Mouse (Mus musculus) urinary bladder, postnatal 36 days (tissue): ENCODE data around the gene Cd96.
A peak's percentile ranks its signal among the peaks of the same experiment; 100 is the strongest.

Experiments used
- DNase-seq, 2 experiments: peaks; one replicate each; pipeline ENCODE4 v3.0.0; 2022; ENCODE audit warnings: low spot score in 2 of 2, mixed read lengths in 1 of 2

Cd96 gene

DNA sequence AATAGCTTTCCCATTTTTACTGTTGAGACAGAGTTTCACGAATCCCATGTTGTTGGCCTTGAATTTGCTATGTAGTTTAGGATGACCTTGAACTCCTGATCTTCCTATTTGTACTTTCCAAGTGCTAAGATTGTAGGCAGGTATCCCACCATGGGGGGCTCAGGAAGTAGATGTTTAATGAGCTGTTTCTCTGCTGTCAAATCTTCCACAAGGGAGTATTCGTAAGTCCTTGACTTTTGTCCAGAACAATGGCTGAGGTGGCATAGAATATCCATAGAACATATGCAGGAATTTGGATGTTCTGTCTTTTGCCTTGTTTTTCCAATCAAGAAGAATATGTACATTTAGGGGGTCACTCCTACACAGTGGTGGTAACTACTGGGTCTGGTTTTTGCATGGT, 73.1 kb downstream of the Cd96 start:
- DNase-seq, result no peak

DNA sequence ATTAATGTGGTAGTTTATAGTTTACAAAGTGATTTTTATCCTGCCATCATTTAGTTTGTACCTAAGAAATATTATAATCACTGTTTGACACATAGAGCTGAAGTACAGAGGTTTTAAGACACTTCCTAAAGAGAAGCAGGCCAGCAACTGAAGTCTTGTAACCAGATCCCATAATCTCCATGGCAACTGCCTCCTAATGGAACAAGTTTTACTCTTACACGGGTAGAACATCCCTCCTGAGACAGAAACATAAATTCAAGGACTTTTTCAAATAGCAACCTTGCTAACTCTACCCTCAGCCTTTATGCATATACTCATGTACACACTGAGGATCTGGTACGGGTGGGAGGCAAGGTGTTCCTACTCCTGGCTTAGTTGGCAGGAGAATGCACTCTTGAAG, 83.8 kb downstream of the Cd96 start:
- DNase-seq, result no peak

DNA sequence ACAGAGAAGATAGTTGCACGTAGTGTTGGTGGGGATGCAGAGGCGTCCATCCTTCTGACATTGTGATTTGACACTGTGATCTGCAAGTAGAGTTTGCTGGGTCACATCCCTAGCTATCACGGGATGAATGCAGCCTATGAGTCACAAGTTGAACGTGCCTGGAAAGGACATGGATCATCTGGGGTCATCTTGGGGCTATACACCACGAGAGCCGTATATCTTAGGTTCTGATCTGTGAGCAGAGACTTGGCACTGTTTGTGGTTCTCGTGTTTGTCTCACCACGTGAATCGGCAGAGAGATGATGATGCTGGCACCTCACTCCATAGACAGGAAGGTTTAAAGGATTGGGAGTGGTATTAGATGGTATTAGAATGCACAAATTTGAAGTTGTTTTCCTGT, 86.2 kb downstream of the Cd96 start:
- DNase-seq, result no peak

DNA sequence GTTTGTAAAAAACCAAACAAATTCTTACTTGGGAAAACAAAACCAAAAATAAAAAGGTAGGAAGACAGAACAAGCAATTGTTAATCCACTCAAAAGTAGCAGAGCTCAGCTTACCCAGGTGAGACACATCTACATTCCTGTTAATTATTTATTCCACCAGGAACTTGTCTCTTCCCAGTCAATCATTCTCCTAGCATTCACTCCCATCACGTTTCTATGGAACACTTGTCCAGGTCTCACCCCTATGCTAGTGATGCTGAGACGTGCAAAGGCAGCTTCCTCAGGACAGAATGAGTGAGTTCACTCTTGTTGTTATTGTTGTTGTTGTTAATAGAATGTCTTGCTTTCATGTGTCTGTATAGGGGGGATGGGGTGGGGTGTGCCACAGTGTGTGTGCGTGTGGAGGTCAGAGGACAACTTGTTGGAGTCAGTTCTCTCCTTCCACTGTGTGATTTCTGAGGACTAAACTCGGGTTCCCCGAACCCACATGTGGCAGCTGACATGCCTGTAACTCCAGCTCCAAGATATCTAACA, 97.0 kb downstream of the Cd96 start:
- DNase-seq, result no peak

DNA sequence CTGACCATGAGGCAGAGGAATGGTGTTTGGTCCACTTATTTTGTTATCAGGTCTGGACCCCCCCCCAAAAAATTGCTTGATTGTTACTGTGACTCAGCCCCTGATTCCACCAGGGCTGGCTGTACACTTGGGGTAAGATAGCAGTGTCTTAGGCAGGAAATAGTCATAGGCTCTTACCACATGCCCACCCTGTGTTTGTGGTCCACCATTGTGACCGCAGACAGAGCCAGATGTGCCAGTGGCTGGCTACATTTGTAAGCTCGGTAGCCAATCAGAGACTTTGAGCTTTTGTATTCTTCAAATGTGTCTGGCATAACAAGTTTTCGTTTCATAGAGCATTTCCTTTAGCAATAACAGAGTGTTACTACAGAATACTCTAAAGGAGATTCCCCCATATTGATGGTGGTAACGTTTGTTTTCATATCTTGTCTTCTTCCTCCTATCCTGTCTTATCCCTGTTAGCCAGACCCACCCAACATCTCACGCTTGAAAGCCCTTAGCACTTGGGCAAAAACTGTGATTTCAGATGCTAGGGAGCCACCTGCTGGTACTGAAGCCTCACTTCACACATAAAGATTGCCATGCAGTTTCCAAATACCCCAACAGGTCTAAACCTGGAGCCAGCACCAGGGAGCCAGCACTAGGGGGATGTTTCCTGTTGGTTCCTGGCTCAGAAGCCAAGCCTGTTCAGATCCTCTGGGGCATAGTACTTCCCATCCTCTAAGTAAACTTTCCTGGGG, 97.7 kb downstream of the Cd96 start:
- peak; percentile 29 to 40 for DNase-seq

DNA sequence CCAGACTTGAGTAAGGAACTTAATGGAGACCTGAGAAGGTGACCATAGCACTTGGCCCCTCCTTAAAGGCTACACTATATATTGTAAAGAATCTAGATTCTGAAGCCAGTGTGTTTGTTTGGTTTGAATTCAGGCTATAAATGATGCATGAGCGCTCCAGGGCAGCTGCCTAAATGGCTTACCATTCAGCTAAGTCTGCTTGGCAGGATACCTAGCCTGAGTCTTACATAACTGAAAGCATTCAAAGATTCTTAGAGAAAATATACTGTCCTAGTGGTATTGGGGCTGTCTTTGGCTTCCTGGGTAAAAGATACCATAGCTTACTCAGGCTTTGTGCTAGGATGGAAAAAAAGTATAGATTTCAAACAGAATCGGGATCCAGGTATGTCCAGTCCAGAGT, 98.7 kb downstream of the Cd96 start:
- DNase-seq, result no peak

DNA sequence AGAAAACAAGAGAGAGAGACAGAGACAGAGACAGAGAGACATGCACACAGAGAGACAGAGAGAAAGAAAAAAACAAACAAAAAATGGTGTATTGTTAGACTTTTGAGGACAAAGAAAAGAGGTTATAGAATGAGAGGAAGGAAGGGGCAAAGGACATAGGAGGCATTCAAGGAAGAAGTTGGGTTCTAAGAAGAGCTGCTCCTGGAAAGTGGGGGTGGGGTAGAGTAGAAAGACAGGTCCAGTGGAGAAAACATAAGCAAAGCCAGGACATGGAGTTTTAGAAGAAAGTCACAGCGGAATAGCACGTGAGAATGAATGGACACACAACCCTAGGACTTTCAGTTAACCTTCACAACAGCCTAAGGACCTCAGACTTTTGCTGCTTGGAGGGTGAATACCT, 99.7 kb downstream of the Cd96 start:
- no peak for DNase-seq

DNA sequence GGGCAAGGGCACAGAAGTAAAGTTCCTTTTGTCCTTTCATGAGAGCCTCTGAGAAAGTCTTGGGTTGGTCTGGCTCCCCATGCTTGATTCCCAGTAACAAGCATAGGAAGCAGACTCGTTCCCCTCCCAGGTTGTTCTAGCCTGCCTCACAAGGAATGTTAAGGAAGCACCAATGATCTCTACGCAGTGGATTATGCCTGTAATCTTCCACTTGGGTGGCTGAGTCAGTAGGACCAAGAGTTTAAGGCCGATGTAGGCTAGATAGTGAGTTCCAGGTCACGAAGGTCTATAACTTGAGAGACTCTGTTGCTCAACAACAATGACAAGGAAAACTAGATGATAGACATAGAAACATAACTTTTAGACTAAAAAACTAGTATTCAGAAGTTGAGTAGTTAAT, 100.3 kb downstream of the Cd96 start:
- DNase-seq, result no peak

DNA sequence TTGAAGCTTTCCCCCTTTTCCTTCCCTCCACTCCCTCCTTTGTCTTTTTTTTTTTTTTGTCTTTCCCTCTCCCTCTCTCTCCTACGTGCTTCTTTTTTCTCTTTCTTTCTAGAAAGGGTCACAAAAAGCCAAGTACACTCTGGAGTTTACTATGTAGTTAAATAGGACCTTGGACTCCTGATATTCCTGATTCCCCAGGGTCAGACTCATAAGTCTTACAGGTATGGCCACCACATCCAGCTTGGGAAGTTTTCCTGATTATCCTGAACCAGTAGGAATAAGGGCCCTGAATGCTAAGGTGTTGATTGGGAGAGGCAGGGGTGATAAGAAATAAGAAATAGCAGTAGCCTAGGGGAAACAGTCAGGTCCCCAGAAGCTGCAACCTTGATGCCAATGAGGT, 100.7 kb downstream of the Cd96 start:
- no peak for DNase-seq

DNA sequence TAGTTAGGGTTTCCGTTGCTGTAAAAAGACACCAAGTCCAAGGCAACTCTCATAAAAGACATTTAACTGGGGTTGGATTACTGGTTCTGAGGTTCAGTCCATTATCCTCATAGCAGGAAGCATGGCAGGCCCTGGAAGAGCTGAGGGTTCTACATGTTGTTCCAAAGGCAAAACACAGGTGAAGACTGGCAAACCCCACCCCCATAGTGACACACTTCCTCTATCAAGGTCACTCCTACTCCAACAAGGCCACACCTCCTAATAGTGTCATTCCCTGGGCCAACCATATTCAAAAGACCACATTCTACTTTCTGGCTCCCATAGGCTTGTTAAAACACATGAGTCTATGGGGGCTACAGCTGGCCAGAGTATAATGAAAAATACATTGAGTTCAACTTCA, 108.4 kb downstream of the Cd96 start:
- DNase-seq, result no peak

DNA sequence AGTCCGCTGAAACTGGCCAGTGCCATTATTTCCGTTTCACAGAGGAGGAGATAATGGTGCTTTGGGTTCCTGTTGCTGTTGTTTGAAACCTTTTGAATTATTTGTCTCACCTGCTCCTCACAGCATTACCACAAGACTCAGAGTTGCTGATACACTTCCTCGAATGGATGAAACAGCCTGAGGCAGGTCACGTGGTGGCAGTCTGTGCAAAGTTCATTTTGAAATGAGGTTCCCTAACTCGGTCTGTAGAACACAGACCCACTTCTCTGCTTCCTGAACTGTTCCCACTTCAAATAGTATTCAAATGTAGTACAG, 109.2 kb downstream of the Cd96 start:
- DNase-seq, result peak in 1 of 2 experiments; percentile 10

DNA sequence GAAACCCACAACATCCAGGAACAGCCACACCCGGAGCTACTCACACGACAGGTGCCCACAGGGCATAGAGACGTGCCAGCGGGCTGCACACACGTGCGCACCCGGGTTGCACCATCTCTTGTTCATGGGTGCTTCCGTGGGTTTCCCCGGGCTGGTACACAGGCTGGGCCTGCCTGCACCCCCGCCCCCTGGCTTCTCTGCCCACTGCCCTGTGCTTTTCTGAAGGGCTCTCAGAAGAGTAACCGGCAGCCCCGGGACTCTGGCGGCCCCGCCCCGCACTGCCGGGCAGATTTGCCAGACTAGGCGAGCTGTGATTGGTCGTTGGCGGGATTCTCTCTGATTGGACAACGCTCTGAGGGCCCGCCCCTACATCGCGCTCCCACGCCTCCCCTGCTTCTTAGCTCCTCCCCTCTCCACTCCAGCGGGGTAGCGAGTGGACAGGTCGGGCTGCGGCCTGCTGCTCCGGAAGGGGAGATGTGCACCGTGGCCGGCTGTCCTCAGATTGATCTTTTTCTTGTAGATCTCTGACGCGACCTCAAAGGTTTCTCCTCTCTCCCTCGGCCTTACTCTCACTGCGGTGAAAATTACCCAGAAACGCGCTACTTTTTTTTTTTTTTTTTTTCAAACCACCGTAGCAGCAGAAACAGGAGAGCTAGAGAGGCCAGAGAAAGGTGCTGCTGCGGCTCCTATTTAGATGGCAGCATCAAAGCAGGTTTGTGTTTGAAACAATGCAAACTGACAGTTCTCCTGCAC, 109.7 kb downstream of the Cd96 start, which contains the start of gene Plcxd2:
Gene Plcxd2, minus strand, starts transcription at position 66 of the 753 bp plus-strand sequence.
- peak; percentile 86 to 93 for DNase-seq

DNA sequence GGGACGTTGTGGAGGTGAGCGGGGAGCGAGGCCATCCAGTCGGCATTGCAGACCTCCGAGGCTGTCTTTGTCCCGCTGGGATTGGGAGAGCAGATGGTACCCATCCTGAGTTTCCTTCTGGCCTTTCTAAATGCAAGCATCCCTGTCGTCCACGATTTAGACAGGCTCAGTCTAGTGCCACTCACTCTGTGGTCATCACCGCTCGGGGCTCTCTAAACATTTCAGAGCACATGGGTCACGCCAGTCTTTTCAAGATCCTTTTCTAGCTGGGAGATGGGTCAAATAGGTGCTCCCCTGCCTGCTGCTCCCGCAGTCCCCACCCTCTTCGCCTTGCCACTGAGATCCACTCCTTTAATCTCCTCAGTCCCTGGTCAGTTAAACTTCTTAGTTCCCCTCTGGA, 110.3 kb downstream of the Cd96 start:
- DNase-seq, result no peak

DNA sequence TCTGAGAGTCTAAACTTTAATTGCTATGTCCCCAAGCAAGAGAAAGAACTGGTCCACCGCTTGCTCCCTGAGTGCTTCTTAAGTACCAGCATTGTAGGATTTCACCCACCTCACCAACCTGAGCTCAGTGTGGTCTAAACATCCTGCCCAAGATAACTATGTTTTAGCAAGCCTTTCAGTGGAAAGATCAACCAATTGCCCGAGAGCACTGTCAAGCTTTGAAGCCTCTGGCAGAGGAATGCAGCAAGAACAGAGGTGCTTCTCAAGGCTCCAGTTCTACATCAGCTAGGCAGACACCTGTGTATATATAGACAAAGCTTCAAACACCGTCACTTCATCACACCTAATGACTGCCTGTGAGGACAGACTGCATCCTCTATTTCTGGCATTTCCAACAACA, 111.3 kb downstream of the Cd96 start:
- DNase-seq, result no peak

DNA sequence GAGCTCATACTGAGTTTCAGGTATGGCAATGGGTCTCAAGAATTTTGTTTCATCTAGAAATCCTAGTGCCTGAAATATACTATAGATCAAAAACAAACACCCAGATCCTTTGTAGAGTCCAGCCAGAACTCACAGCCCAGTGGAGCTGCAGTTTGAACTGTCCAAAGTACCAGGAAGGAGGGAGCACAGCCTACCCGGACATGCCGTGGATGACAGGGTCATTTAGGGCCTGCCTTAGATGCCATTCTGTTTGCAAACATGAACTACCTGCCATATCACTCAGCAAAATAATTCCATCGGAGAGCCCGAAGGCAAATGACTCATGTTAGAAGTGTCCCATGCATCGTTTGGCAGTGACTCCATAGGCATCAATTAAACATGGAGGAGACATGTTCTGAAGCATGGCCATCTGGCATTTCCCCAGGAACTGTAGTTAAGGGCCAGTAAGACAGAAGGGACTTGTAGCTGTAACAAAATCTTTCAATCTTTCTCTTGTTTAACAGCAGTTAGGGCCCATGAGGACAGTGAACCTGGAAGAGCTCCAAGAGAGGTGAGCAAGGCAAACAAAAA, 111.9 kb downstream of the Cd96 start:
- DNase-seq, result no peak

DNA sequence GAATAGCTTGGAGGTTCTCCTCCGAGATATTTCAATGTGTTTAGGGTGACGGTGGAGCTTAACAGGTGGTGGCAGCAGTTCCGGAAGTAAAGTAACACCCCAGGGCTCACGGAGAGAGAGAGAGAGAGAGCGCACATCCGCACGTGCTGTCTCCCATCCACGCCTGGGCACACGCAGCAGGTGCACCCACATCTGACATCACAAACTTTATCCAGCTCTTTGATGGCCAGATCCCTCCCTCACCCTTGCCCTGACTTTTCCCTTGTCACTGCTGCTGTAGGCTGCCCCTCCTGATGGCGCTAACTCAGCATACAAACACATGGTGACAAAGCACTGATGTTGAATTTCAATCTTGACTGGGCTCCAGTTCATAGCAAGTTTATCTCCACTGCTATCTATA, 113.8 kb downstream of the Cd96 start:
- no peak for DNase-seq

DNA sequence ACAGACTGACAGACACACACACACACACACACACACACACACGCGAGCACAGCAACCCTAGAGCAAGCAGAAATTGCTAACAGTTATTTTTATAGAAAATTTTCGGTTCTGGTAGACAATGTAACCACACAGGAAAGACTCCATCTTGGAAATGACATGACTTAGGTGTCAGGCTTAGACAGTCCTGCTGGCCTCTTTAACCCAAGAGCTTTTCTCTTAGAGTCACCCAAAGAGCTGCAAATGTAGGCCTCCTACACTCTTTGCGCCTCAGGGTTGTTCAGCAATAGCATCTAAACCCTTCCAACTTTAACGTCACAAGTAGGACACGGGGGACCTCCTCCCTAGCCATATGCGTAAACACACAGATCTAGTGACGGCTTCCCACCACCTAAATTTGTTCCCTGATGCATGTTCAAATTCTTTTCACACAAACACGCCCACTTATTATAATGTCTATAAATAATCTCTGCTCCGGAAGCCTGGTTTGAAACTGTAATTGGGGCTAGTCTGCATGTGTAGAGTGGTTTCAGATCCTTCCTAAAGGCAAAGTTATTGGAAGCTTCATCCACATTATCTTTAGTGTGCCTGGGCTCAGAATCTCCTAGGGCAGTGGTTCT, 118.4 kb downstream of the Cd96 start:
- no peak for DNase-seq

DNA sequence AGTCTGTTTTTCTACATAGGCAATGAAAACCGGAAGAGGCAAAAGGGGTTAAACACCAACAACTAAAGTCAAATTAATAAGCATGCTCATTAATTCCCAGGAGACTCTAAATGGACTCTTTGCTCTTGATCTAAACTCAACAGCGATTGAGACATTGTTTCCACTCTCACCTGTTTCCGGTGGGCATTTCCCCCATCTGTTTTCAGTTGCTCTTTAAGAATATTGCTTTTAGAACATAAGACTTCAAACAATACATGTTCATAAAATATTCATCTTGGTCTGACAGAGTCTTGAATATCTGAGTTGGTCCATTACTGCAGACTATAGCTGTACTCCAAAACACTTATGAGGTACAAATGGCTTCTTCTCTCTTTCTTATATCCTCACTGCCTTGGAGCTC, 119.1 kb downstream of the Cd96 start:
- no peak for DNase-seq

DNA sequence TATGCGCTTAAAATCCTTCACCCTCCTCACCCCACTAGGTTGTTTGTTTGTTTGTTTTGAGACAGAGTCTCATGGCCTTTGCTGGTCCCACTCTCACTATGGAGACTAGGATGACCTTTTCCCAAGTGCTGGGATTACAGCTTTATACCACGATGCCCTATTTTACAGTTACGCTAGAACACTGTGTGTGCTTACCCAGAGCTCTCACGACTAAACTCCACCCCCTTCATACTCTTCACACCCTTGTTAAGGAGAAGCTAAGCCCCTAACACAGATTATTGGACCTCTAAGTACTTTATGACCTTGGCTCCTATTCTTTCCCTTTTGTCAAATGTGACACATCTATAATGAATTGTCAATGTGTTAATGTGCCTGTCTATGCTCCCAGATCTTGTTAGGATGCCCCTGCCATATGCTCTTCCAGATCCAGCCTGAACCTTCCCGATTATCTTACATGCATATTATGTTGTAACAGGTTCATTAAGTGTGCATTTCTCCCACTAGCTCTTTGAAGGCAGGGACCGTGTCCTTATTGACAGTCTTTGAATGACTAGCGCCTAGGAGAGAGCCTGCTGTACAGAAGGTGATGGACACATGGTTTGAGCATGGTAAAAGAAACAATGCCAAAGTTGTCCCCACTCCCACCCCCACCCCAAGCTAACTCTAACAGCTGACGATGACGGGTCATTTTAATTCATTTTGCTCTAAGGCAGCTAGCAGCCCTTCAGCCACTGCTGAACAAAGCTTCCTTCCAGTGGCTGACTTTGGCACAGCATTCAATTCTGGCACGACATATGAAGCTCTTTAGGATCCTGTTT, 120.5 kb downstream of the Cd96 start:
- DNase-seq, result no peak

DNA sequence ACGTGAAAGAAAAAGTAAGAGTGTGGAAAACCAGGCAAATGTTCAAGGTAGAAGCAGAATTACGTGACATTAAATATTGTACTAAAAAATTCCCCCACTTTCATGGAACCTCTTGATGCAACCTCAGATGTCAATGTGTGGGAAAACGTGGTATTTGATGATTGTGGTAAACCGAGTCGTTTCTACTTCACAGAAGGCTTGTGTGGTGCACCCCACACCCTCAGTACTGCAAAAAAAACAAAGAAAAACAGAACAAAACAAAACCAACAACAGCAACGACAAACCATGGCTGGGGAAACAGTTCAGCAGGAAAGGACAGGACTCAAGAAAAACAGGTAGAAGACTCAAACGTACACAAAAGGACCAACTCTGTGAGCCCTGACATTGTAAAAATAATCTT, 121.8 kb downstream of the Cd96 start:
- DNase-seq, result no peak

DNA sequence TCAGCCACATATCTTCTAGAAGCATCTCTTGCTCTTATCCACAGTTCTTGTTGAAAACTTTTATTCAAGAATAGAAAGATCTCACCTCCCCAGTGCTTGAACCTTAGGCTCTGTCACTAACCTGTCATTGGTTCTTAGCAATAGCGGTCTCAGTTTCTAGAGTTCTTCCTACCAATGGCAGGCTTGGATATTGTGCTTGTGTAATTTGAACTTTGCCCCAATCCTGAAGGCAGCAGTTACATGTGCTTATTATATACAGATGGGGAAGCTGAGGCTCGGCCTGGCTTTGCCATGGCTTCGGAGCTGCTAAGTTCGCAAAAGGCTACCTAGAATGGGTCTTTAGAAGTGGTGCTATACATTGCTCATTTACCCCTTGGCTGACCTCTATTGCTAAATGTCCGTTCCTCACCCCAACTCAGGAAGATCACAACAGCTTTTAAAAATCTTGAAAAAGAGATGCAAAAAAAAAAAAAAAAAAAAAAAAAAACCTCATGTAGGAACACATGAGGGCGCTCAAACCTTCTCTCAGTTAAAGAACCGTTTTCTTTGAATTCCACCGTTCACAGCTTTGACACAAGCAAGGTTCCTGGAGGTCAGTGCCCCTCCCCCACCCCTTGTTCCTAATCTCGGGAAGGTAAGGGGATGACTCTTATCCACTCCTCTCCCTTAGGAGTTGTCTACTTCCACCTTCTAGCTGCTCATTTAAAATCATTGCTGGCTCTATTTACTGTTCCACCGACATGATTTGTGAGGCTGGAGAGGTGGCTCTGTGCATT, 129.0 kb downstream of the Cd96 start:
- no peak for DNase-seq
